Mouse (Mus musculus) forebrain, embryonic 12.5 days (tissue): ENCODE results near the gene Ugt1a10. TPM values are rescaled to one million over a fixed set of nuclear protein-coding genes. Genes with fewer than 3 reads are reported as not detected.

Source experiments
- ATAC-seq: fragments of 200-750 bp; cut with Nextera tagmentation; 2 replicates; pipeline ENCODE4 v1.8.0; 2017; ENCODE audit warnings: moderate TSS enrichment; ENCODE audit not compliant: low FRiP score
- H3K27ac ChIP-seq: fragments of 300-500 bp; sonication (generic); 2 replicates; pipeline ENCODE4 v1.5.1; 2016; ENCODE audit warnings: mild to moderate bottlenecking
- H3K27me3 ChIP-seq: fragments of 300-500 bp; sonication (generic); 2 replicates; pipeline ENCODE4 v1.6.1; 2016; ENCODE audit warnings: mild to moderate bottlenecking
- H3K36me3 ChIP-seq: fragments of 300-500 bp; sonication (generic); replicated peaks from 2 replicates; pipeline ENCODE4 v1.6.1; 2016; ENCODE audit warnings: mild to moderate bottlenecking
- H3K4me1 ChIP-seq: fragments of 300-500 bp; sonication (generic); 2 replicates; pipeline ENCODE4 v1.6.1; 2016
- H3K4me2 ChIP-seq: fragments of 300-500 bp; sonication (generic); 2 replicates; pipeline ENCODE4 v1.6.1; 2016; ENCODE audit warnings: mild to moderate bottlenecking, moderate library complexity
- H3K4me3 ChIP-seq: fragments of 300-500 bp; sonication (generic); replicated peaks from 2 replicates; pipeline ENCODE4 v1.5.1; 2016; ENCODE audit warnings: mild to moderate bottlenecking
- H3K9ac ChIP-seq: fragments of 300-500 bp; sonication (generic); 2 replicates; pipeline ENCODE4 v1.6.1; 2016; ENCODE audit warnings: mild to moderate bottlenecking
- H3K9me3 ChIP-seq: fragments of 300-500 bp; sonication (generic); 2 replicates; pipeline ENCODE4 v1.6.1; 2016
- WGBS: fragments of 180-500 bp; shearing (Covaris S2); methylation state at CpG from one replicate; pipeline ENCODE4 v1.1.7; 2016; 5-methylcytosine and 5-hydroxymethylcytosine counted together
- polyA plus RNA-seq: library from polyadenylated mRNA; unstranded; fragments of >200 nt; fragmentation: Nextera tagmentation; extraction: Ambion mirVana; gene quantifications from 2 replicates; pipeline ENCODE4 v1.2.1, GENCODE M21; 2016

Ugt1a10 gene
- polyA plus RNA-seq, 1 experiment from 2014 or later = not detected

DNA sequence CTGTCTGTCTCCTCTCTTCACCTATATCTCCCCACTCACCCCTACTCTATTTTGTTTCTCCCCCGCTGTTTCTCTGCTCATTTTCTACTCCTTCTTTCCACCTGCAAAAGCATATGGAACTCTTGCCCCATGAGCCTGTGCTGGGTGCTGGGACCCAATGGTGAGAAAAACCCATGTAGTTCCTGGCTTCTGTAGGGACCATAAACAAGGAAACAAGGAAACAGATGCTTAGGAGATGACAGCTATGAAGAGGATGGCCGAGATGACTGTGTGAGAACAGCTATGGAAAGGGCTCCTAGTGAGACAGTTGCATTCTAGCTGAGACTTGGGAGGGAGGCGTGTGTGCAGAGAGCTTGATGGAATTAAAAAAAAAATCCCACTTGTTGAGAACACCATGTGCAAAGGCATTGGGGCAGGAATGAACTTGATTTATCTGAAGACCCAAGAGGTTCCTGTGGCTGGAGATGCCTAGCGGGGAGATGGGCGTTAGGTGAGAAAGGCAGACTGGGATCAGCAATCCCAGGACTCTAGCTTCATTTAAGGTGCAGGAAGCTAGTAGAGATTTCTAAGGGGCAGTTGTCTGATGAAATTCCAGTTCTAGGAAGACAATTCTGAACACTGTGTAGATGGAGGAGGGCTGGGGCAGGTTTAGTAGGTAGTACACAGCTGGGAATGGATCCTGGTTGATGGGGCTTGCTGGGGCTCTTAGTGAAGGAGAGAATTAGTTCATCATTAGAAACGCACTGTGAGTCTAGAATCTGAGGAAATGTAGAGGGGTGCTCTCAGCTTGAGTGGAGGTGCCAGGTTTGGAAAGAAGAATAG is 176.0 kb downstream of the Ugt1a10 start:
- Histone ChIP-seq H3K27me3 (no peaks in the 10 kb centered on the region), H3K36me3 (no peaks in the 10 kb centered on the region), H3K27ac (no peak overlapping the region), H3K4me2 (no peak overlapping the region), H3K9me3 (peaks cover 100% of the 10 kb centered on the region), H3K4me1 (no peaks in the 10 kb centered on the region), H3K9ac (no peak overlapping the region), H3K4me3 (no peak overlapping the region)
- ATAC-seq = no peak
- 75% methylated on average over 6 of the region's 6 CpGs for WGBS

DNA sequence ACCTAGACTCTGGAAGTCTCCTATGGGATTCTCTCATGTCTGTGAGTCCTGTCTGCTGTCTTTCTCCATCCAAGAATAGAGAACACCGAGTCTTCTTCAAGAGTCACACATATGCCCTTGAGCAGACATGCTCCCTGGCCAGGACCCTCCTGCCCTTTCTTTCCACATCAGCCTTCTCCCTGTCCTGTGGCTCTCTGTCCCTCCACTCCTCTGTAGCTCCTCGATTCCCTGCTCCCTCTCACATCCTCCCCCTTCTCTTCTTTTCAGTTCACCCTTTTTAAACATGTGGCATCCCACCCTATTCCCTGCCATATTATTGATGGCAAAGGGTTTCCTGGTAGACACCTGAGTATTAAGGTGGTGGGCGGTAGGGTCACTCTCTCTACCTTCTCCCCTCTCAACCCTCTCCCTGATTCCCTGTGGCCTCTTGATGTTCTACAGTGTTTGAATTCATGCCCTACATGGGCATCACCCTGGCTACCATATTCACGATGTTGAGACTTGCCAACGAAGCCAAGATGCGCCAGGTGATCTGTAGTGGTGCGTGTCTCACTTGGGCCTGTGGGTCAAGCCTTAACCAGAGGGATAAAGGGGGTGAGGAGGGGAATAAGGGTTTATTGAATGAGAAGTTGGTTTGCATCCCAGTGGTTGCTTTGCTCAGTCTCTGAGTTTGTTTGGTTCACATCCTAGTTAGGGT is 176.8 kb downstream of the Ugt1a10 start:
- H3K27me3 ChIP-seq = no peaks in the 10 kb centered on the region
- WGBS = 69% methylated on average over 7 of the region's 7 CpGs
- no peaks in the 10 kb centered on the region for H3K4me1 ChIP-seq
- no peaks in the 10 kb centered on the region for H3K36me3 ChIP-seq
- peaks cover 97% of the 10 kb centered on the region for H3K9me3 ChIP-seq
- H3K4me3 ChIP-seq = no peak overlapping the region
- no peak overlapping the region for H3K27ac ChIP-seq
- no peak overlapping the region for H3K4me2 ChIP-seq
- H3K9ac ChIP-seq = no peak overlapping the region
- ATAC-seq = no peak

DNA sequence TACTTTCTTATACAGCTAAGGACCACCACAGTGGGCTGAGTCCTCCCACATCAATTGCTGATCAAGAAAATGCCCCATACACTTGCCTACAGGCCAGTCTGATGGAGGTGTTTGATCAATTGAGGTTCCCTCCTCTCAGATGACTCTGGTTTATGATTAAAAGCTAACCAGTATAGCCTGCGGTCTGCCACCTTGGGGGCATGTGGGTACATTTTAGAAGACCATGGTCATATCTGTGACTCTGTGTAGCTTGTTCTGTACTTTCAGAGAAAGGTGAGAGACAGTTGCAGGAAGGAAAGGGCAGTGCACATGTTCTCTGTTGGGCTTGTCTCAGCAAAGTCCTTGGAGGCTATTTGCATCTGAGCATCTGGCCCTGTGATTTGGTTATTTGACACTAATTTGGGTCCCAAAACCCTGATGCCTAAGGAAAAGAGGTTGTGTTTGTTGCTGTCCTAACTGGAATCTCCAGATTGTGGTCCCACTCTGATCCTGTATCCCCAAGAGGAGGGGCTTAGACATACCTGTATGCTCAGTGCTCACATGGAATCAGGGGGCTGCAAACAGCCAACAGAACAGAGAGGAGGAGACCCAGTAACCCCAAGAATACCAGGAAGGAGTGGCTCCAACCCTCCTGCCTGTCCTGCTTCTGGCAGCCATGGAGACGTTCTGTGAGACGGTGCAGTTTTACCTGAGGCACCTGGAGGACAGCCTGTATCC is 177.6 kb downstream of the Ugt1a10 start:
- Histone ChIP-seq H3K9ac (no peak overlapping the region), H3K9me3 (peaks cover 97% of the 10 kb centered on the region), H3K4me1 (no peaks in the 10 kb centered on the region), H3K36me3 (no peaks in the 10 kb centered on the region), H3K4me2 (no peak overlapping the region), H3K27me3 (no peaks in the 10 kb centered on the region), H3K27ac (no peak overlapping the region), H3K4me3 (no peak overlapping the region)
- 58% methylated on average over 3 of the region's 3 CpGs for WGBS
- ATAC-seq = no peak

DNA sequence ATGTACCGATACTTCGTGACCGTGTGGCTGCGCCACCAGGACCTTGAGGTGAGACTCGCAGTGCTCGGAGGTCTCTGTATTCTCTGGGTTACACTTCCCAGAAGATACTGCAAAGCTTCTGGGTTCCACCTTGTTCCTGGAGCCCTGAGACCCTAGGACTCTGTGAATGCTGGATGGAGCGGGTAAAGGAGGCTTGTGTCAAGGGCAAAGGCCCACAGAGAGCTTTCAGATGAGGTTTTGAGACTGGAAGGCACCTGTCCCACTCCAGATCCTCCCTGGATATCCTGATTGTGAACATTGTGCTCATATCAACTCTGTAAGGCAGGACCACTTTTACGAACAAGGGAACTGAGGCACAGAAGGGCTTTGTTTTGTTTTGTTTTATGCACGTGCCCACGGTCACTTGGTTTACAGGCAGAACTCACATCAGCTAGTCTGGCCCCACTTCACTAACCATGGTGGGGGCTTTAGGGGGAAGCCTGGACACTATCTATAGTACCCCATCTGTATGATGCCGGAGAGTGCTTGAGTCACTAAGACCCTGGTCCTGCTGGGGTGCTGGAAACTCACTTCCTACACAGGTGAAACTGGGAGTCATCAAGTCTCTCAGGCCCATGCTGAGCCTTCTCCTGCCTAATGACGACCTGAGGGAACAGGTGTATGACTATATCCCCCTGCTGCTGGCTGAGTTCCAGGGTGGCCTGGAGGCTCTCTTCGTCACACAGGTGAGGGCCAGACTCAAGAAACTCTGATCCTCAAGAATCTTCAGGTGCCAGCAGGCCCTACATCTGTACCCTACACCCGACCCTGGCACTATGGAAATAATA is 178.4 kb downstream of the Ugt1a10 start:
- 67% methylated on average over 14 of the region's 14 CpGs for WGBS
- H3K4me3 ChIP-seq = no peak overlapping the region
- no peak for ATAC-seq
- no peaks in the 10 kb centered on the region for H3K4me1 ChIP-seq
- no peaks in the 10 kb centered on the region for H3K27me3 ChIP-seq
- no peaks in the 10 kb centered on the region for H3K36me3 ChIP-seq
- no peak overlapping the region for H3K27ac ChIP-seq
- H3K9ac ChIP-seq = no peak overlapping the region
- H3K9me3 ChIP-seq = peaks cover 97% of the 10 kb centered on the region
- no peak overlapping the region for H3K4me2 ChIP-seq

DNA sequence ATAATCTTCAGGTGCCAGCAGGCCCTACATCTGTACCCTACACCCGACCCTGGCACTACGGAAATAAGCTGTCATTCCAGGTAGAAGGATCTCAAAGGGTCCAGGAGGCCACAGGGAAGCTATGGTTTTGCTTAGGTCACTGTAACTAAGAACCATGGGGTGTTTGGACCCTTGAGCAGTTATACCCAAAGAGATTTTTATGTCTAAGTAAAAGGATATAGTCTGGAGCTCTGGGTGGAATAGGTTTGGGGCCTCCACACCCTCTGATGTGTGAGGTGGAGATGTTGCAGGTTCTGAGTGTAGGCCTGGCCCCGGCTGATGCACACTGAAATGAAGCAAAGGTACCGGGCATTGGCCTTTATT is 179.0 kb downstream of the Ugt1a10 start:
- peaks cover 97% of the 10 kb centered on the region for H3K9me3 ChIP-seq
- no peaks in the 10 kb centered on the region for H3K4me1 ChIP-seq
- no peaks in the 10 kb centered on the region for H3K27me3 ChIP-seq
- H3K4me3 ChIP-seq = no peak overlapping the region
- no peak for ATAC-seq
- no peak overlapping the region for H3K9ac ChIP-seq
- no peak overlapping the region for H3K27ac ChIP-seq
- 63% methylated on average over 4 of the region's 4 CpGs for WGBS
- no peaks in the 10 kb centered on the region for H3K36me3 ChIP-seq
- H3K4me2 ChIP-seq = no peak overlapping the region

DNA sequence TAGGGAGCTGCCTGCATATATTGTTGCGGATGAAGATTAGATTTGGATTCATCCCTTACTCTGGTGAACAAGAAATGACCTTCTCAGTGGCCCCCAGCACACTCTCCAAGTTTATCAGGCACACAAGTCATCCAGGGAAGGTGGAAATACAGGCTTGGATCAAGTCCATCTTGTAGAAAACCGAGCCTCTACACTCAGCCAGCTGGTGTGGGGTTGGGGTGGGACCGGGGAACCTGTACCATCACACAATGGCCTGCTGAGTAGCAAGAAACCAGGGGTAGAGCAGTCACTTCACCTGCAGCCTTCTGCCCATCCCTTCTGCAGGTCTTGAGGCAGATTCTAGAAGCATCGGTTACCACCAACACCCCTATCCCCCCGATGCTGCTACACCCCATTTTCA is 179.5 kb downstream of the Ugt1a10 start:
- H3K4me3 ChIP-seq = no peak overlapping the region
- H3K27me3 ChIP-seq = no peaks in the 10 kb centered on the region
- H3K27ac ChIP-seq = no peak overlapping the region
- H3K9ac ChIP-seq = no peak overlapping the region
- no peak for ATAC-seq
- peaks cover 97% of the 10 kb centered on the region for H3K9me3 ChIP-seq
- H3K36me3 ChIP-seq = no peaks in the 10 kb centered on the region
- H3K4me1 ChIP-seq = no peaks in the 10 kb centered on the region
- H3K4me2 ChIP-seq = no peak overlapping the region
- WGBS = 44% methylated on average over 5 of the region's 5 CpGs

DNA sequence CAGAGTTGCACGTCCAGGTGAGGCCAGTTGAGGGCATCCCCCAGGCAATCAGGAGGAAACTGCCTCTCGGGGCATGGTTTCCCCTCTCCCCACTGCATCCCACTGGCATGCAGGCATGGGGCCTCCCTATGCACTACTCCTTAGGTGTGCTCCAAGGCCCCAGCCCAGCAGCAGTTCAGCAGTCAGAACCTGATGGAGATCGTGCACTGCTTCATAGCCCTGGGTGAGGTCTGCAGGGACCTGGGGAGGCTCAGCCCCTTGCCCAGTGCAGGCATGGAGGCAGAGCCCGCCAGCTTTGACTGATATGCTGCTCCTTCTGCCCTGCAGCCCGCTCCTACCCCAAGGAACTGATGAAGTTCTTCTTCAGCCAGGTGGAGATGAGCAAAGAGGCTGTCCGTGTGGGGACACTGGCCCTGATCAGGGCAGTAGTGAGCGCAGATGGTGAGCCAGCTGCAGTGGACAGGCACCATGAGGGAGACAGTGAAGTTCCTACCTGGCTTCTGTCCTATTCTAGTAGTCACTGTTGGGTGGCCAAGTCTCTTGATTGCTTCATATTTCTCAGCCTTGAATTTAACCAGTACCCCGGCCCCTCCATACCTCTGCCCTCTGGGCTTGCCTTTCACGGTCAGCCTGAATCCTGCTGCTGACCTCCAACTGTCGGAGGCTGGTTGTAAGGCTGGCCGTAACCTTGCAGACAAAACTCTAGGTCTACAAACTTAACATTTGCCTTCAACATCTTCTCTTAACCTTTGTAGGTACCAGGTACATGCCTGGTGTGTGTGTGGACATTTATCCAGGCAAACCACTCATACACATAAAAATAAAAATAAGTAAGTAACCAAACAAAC is 180.1 kb downstream of the Ugt1a10 start:
- no peaks in the 10 kb centered on the region for H3K4me1 ChIP-seq
- H3K27me3 ChIP-seq = no peaks in the 10 kb centered on the region
- no peak overlapping the region for H3K9ac ChIP-seq
- no peak overlapping the region for H3K4me3 ChIP-seq
- 64% methylated on average over 11 of the region's 11 CpGs for WGBS
- no peaks in the 10 kb centered on the region for H3K36me3 ChIP-seq
- peaks cover 97% of the 10 kb centered on the region for H3K9me3 ChIP-seq
- no peak overlapping the region for H3K4me2 ChIP-seq
- no peak overlapping the region for H3K27ac ChIP-seq
- ATAC-seq = no peak

DNA sequence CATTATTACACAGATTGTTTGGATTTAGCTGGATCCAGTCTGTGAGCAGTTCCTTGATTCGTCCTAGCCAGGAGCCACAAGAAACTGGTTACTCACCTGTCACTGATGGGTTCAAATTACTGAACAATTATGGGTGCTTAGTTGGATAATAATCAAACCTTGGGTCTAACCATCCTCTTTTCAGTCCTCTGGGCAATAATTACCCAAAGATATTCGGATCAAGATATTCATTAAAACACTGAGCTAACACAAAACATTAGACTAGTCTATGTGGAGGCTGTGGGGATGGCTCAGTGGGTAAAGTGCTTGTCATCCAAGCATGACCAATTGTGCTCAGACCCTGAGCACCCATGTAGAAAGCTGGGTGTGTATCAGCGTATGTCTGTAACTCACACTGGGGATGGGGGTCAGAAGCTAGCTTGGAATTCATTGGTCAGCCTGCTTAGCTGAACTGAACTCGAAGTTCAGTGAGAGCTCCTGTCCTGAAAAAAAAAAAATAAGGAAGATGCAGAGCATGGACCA is 180.8 kb downstream of the Ugt1a10 start:
- 68% methylated on average over 4 of the region's 4 CpGs for WGBS
- no peaks in the 10 kb centered on the region for H3K36me3 ChIP-seq
- ATAC-seq = no peak

DNA sequence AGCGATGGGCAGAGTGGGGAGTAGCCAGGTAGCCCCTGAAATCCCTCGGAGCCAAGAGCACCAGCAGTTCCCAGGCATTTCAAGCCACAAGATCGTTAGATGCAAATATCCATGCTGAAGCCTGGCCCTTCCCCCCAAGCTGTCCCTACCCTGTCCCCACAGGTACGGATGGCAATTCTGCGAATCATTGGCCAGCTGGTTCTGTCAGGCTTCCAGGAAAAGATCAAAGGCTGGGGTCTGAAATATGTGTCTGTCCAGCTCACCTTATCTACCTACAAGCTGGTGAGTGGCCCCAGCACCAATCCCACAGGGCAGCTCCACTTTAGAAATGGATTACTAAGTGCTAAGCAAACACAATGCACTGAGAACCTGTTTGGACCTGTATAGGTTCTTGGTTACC is 182.1 kb downstream of the Ugt1a10 start:
- Histone ChIP-seq H3K9ac (no peak overlapping the region), H3K27me3 (no peaks in the 10 kb centered on the region), H3K4me2 (no peak overlapping the region), H3K36me3 (no peaks in the 10 kb centered on the region), H3K4me1 (no peaks in the 10 kb centered on the region), H3K27ac (no peak overlapping the region), H3K9me3 (peaks cover 96% of the 10 kb centered on the region), H3K4me3 (no peak overlapping the region)
- 79% methylated on average over 5 of the region's 5 CpGs for whole genome bisulfite sequencing
- ATAC-seq = no peak

More for the DNA sequence above, 180.8 kb downstream of the Ugt1a10 start:
- no peak overlapping the region for H3K4me2 ChIP-seq
- H3K9ac ChIP-seq = no peak overlapping the region
- no peaks in the 10 kb centered on the region for H3K27me3 ChIP-seq
- no peak overlapping the region for H3K27ac ChIP-seq
- no peak overlapping the region for H3K4me3 ChIP-seq
- H3K4me1 ChIP-seq = no peaks in the 10 kb centered on the region
- peaks cover 97% of the 10 kb centered on the region for H3K9me3 ChIP-seq

DNA sequence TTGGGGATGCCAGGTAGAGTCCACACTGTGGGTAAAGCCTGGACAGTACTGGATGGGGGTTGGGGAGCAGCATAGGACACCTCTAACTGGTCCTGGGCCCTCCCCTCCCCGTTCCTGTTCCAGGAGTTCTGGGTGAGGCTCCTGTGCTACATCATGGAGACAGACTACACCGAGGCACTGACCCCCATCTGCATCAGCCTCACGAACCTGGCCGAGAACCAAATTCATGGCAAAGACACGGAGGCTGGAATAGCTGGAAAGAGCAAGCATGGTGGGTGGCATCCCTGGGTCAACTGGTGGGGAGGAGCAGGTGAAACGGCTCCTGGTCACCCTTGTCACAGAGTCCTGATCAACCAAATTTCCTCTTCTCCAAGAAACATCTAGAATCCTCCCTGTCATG is 183.6 kb downstream of the Ugt1a10 start:
- Histone ChIP-seq H3K27me3 (no peaks in the 10 kb centered on the region), H3K4me1 (no peaks in the 10 kb centered on the region), H3K27ac (no peak overlapping the region), H3K9ac (no peak overlapping the region), H3K4me2 (no peak overlapping the region), H3K4me3 (no peak overlapping the region), H3K36me3 (no peaks in the 10 kb centered on the region), H3K9me3 (peaks cover 93% of the 10 kb centered on the region)
- WGBS = 77% methylated on average over 6 of the region's 6 CpGs
- no peak for ATAC-seq

DNA sequence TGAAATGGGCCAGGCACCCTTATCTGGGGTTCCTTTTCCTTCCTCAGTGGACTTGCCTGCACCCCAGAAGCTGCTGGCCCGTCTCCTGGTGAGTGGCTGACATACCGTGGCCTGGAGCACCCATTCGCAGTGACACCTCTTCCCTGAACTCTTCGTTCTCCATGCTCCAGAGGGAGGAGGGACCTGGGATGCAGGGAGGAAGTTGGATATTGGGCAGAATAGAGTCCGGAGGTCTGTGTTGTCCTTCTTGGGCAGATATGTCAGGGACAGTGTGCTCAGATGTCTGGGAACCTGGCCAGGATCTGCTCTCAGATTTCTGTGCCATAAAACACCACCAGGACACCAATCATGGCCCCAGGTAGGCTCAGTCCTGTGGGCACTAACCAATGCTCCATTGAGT is 184.9 kb downstream of the Ugt1a10 start:
- Histone ChIP-seq H3K27ac (no peak overlapping the region), H3K4me3 (no peak overlapping the region), H3K9ac (no peak overlapping the region), H3K9me3 (peaks cover 93% of the 10 kb centered on the region), H3K4me2 (no peak overlapping the region), H3K36me3 (no peaks in the 10 kb centered on the region), H3K27me3 (no peaks in the 10 kb centered on the region), H3K4me1 (no peaks in the 10 kb centered on the region)
- 72% methylated on average over 5 of the region's 5 CpGs for WGBS
- ATAC-seq = no peak
